Mouse (Mus musculus): ENCODE results near the gene Fam205a3. TPM values are rescaled to one million over a fixed set of nuclear protein-coding genes. Genes with fewer than 3 reads are reported as not detected.
"Not testable (repeated sequence)": the region's sequence is repeated elsewhere in the genome, so short reads cannot be mapped to it uniquely, and the experiment has no call there.

Fam205a3 gene
- not detected in 2 replicates for polyA plus RNA-seq (2015; fragmentation: Nextera tagmentation; extraction: Ambion mirVana)

DNA sequence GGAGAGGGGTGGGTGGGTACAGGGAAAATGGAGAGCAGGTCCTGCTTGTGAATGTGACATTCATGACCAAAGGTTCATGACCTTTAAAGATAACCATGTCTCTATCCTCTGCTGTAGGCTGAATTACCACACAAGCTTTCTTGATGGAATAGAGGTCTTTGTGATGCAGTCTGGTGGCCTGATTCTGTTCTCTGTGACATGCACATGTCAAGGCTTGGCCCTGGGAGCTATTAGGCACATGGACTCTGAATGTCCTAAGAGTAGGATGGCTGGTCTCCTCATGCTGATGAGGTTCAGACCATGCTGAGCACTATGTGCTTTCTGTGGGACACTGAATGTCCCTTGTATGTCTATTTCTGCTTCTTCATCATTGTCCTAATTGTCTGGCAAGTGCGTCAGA is at the start of gene Fam205a3:
Gene Fam205a3, plus strand, starts transcription at position 301 of the 400 bp plus-strand sequence.
- not testable (repeated sequence) for H3K4me2 ChIP-seq (replicated peaks; ENCODE audit: low read depth, low read length); H3K9me3 ChIP-seq (ENCODE audit: low read length); H3K36me3 ChIP-seq (ENCODE audit: insufficient read depth, low read length); ATAC-seq; H3K4me3 ChIP-seq (ENCODE audit: low read depth, low read length); H3K4me1 ChIP-seq (ENCODE audit: insufficient read depth, low read depth, low read length); H3K9ac ChIP-seq (replicated peaks; ENCODE audit: low read depth); H3K27me3 ChIP-seq (replicated peaks; ENCODE audit: insufficient read depth, low read length); H3K27ac ChIP-seq (ENCODE audit: low read length); DNase-seq (ENCODE audit: low spot score)
- no CpG with 5 or more reads among the region's 1 CpGs for WGBS

DNA sequence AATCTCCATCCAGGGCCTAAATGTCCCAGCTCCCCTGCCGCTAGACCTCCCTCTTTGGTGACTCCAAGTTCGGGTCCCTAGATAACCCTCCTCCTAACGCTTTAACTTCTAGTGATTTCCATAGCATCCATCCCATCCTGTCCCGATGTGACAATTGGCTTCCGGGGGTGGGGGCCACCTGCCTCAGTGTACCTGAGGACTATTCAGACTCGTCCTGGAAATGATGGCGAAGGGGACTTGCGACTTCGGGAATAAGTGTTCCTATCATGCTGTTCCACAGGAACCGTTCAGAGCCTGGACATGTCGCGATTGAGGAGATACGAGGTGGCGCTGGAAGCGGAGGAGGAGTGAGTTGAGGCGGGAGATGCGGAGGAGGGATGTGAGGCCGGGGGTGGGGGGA is 24.2 kb upstream of the Fam205a3 start, which contains the start of gene Gm21953:
Gene Gm21953, plus strand, starts transcription at position 301 of the 400 bp plus-strand sequence.
- not testable (repeated sequence) for ATAC-seq; H3K27ac ChIP-seq (ENCODE audit: low read length); H3K4me1 ChIP-seq (ENCODE audit: insufficient read depth, low read depth, low read length); H3K9me3 ChIP-seq (ENCODE audit: low read length); H3K36me3 ChIP-seq (ENCODE audit: insufficient read depth, low read length); H3K27me3 ChIP-seq (replicated peaks; ENCODE audit: insufficient read depth, low read length); H3K9ac ChIP-seq (replicated peaks; ENCODE audit: low read depth); H3K4me3 ChIP-seq (ENCODE audit: low read depth, low read length); H3K4me2 ChIP-seq (replicated peaks; ENCODE audit: low read depth, low read length); DNase-seq (ENCODE audit: low spot score)
- WGBS: no CpG with 5 or more reads among the region's 18 CpGs

Other genes with a start within 250 kb of the Fam205a3 start
- not detected in 2 replicates for gene Gm3893, start 227.1 kb upstream of the Fam205a3 start, polyA plus RNA-seq (2015; fragmentation: Nextera tagmentation; extraction: Ambion mirVana)
- 4.8 TPM in 1 of 2 replicates, not detected in the other for gene Gm13304, start 203.5 kb upstream of the Fam205a3 start, polyA plus RNA-seq (2015; fragmentation: Nextera tagmentation; extraction: Ambion mirVana)
- gene Gm13306, start 164.9 kb upstream of the Fam205a3 start, polyA plus RNA-seq (2015; fragmentation: Nextera tagmentation; extraction: Ambion mirVana): not detected in 2 replicates
- gene Gm13305, start 149.7 kb upstream of the Fam205a3 start, polyA plus RNA-seq (2015; fragmentation: Nextera tagmentation; extraction: Ambion mirVana): 0.31 TPM in 1 of 2 replicates, not detected in the other
- gene Gm10600, start 77.7 kb upstream of the Fam205a3 start, polyA plus RNA-seq (2015; fragmentation: Nextera tagmentation; extraction: Ambion mirVana): not detected in 2 replicates
- 2.9 and 3.4 TPM in 2 replicates for gene Ccl21b, start 62.6 kb upstream of the Fam205a3 start, polyA plus RNA-seq (2015; fragmentation: Nextera tagmentation; extraction: Ambion mirVana)
- not detected in 2 replicates for gene Gm21953, start 24.1 kb upstream of the Fam205a3 start, polyA plus RNA-seq (2015; fragmentation: Nextera tagmentation; extraction: Ambion mirVana)
- not detected in 2 replicates for gene Gm21586, start 121.0 kb downstream of the Fam205a3 start, polyA plus RNA-seq (2015; fragmentation: Nextera tagmentation; extraction: Ambion mirVana)
- gene Gm2163, start 148.4 kb downstream of the Fam205a3 start, polyA plus RNA-seq (2015; fragmentation: Nextera tagmentation; extraction: Ambion mirVana): not detected in 2 replicates
- not detected in 2 replicates for gene Fam205a2, start 209.8 kb downstream of the Fam205a3 start, polyA plus RNA-seq (2015; fragmentation: Nextera tagmentation; extraction: Ambion mirVana)

Measured in lung, postnatal 0 days (tissue).